Mouse (Mus musculus): ENCODE measurements around the gene Ykt6. TPM values are rescaled to one million over a fixed set of nuclear protein-coding genes. Genes with fewer than 3 reads are reported as not detected.
"Not testable (repeated sequence)": the region's sequence is repeated elsewhere in the genome, so short reads cannot be mapped to it uniquely, and the experiment has no call there.

Gene Ykt6
- polyA plus RNA-seq, 1 experiment = 0.60 TPM

DNA sequence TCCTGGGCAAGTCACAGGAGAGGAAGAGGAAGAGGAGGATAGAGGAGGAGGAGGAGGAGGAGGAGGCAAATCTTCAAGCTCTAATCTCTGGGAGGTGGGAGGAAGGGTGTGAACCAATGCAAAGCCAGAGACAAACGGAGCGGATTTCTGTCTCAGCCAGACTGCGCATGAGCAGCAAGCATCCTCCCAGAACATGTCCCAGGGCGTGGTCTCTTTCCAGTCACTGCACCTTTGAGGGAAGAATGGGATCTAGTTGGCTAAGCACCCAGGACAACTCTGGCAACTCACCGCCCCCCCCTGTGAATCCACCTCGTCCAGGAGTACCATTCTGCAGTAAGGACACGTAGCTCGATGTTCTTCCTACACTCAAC, 39.3 kb upstream of the Ykt6 start:
- no peak for TF ChIP-seq GATA1 (IDR thresholded peaks at IDR 0.05; ENCODE audit: low read length)
- no peak for TF ChIP-seq TAL1 (IDR thresholded peaks at IDR 0.05; ENCODE audit: low read length)
- Histone ChIP-seq H3K27me3 (ENCODE audit: control insufficient read depth) (no peaks in the 10 kb centered on the region), H3K4me3 (replicated peaks) (no peak overlapping the region), H3K9me3 (ENCODE audit: control insufficient read depth, low read length) (no peaks in the 10 kb centered on the region), H3K36me3 (ENCODE audit: control insufficient read depth) (no peaks in the 10 kb centered on the region), H3K4me1 (ENCODE audit: control insufficient read depth) (peaks cover 5% of the 10 kb centered on the region)

- TF ChIP-seq TAL1 (IDR thresholded peaks at IDR 0.05; ENCODE audit: low read length) = no peak
- TF ChIP-seq GATA1 (IDR thresholded peaks at IDR 0.05; ENCODE audit: low read length) = no peak
- Histone ChIP-seq H3K36me3 (ENCODE audit: control insufficient read depth) (no peaks in the 10 kb centered on the region), H3K4me3 (replicated peaks) (no peak overlapping the region), H3K4me1 (ENCODE audit: control insufficient read depth) (peaks cover 5% of the 10 kb centered on the region), H3K9me3 (ENCODE audit: control insufficient read depth, low read length) (no peaks in the 10 kb centered on the region), H3K27me3 (ENCODE audit: control insufficient read depth) (no peaks in the 10 kb centered on the region)
Observed at GRCm38 (mm10) chr11:5918111-5918510, 37.4 kb upstream of the Ykt6 start.

DNA sequence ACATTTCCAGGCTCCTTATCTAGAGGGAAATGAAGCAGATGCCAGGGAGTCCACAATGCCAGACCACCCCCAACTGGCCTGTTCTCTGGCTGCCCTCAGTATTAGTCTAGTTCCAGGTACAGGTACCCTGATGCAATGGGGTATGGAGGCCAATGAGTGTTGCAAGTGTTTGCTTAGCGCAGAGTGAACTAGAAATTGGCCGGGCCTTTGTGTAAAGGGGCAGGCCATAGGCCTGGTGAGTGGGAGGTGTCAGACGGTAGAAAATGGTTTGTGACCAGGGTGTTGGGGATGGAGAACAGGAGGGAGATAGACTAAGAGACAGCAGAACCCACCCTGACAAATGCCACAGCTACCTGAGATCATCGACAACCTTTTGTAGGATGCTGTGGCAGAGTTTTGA, 35.9 kb upstream of the Ykt6 start:
- no peaks in the 10 kb centered on the region for H3K9me3 ChIP-seq (ENCODE audit: control insufficient read depth, low read length)
- H3K36me3 ChIP-seq (ENCODE audit: control insufficient read depth) = no peaks in the 10 kb centered on the region
- peaks cover 5% of the 10 kb centered on the region for H3K4me1 ChIP-seq (ENCODE audit: control insufficient read depth)
- no peak for TF ChIP-seq TAL1 (IDR thresholded peaks at IDR 0.05; ENCODE audit: low read length)
- TF ChIP-seq GATA1 (IDR thresholded peaks at IDR 0.05; ENCODE audit: low read length) = no peak
- no peak overlapping the region for H3K4me3 ChIP-seq (replicated peaks)
- no peaks in the 10 kb centered on the region for H3K27me3 ChIP-seq (ENCODE audit: control insufficient read depth)

- H3K36me3 ChIP-seq (ENCODE audit: control insufficient read depth) = no peaks in the 10 kb centered on the region
- no peak overlapping the region for H3K4me3 ChIP-seq (replicated peaks)
- H3K4me1 ChIP-seq (ENCODE audit: control insufficient read depth) = peaks cover 5% of the 10 kb centered on the region
- TF ChIP-seq TAL1 (IDR thresholded peaks at IDR 0.05; ENCODE audit: low read length) = no peak
- no peak for TF ChIP-seq GATA1 (IDR thresholded peaks at IDR 0.05; ENCODE audit: low read length)
- H3K27me3 ChIP-seq (ENCODE audit: control insufficient read depth) = no peaks in the 10 kb centered on the region
- no peaks in the 10 kb centered on the region for H3K9me3 ChIP-seq (ENCODE audit: control insufficient read depth, low read length)
Observed at GRCm38 (mm10) chr11:5920323-5920960, 35.1 kb upstream of the Ykt6 start.

- Histone ChIP-seq H3K27me3 (ENCODE audit: control insufficient read depth) (no peaks in the 10 kb centered on the region), H3K36me3 (ENCODE audit: control insufficient read depth) (no peaks in the 10 kb centered on the region), H3K9me3 (ENCODE audit: control insufficient read depth, low read length) (no peaks in the 10 kb centered on the region), H3K4me3 (replicated peaks) (no peak overlapping the region), H3K4me1 (ENCODE audit: control insufficient read depth) (peaks cover 5% of the 10 kb centered on the region)
- TF ChIP-seq TAL1 (IDR thresholded peaks at IDR 0.05; ENCODE audit: low read length) (no peak), GATA1 (IDR thresholded peaks at IDR 0.05; ENCODE audit: low read length) (no peak)
Observed at GRCm38 (mm10) chr11:5924699-5925098, 30.8 kb upstream of the Ykt6 start.

GRCm38 (mm10) chr11:5926696-5927220, 28.7 kb upstream of the Ykt6 start:
- Histone ChIP-seq H3K4me1 (ENCODE audit: control insufficient read depth) (peaks cover 3% of the 10 kb centered on the region), H3K27me3 (ENCODE audit: control insufficient read depth) (no peaks in the 10 kb centered on the region), H3K36me3 (ENCODE audit: control insufficient read depth) (no peaks in the 10 kb centered on the region), H3K9me3 (ENCODE audit: control insufficient read depth, low read length) (peaks cover 5% of the 10 kb centered on the region; the same call in 1 of the 2 replicates), H3K4me3 (replicated peaks) (no peak overlapping the region)
- TF ChIP-seq GATA1 (IDR thresholded peaks at IDR 0.05; ENCODE audit: low read length) (no peak), TAL1 (IDR thresholded peaks at IDR 0.05; ENCODE audit: low read length) (no peak)

DNA sequence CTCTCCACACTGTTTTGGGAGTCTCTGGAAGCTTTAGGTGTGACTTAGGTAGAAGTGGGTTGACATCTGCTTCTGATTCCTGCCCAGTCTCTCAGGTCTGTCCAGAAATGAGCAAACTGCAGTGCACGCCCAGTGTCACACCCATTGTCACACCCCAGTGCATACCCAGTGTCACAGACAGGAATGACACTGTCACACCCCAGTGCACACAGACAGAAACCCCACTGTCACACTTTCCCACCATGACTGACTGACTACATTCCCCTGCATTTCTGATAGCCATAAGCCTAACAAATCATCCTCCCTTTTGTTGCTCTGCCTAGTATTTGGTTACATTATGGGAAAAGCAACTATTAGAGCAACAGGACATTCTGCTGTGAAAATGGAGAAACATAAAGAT, 24.9 kb upstream of the Ykt6 start:
- TF ChIP-seq TAL1 (IDR thresholded peaks at IDR 0.05; ENCODE audit: low read length) = no peak
- TF ChIP-seq GATA1 (IDR thresholded peaks at IDR 0.05; ENCODE audit: low read length) = no peak
- Histone ChIP-seq H3K27me3 (ENCODE audit: control insufficient read depth) (no peaks in the 10 kb centered on the region), H3K9me3 (ENCODE audit: control insufficient read depth, low read length) (peaks cover 5% of the 10 kb centered on the region; the same call in 1 of the 2 replicates), H3K4me1 (ENCODE audit: control insufficient read depth) (peaks cover 3% of the 10 kb centered on the region), H3K4me3 (replicated peaks) (no peak overlapping the region), H3K36me3 (ENCODE audit: control insufficient read depth) (no peaks in the 10 kb centered on the region)

DNA sequence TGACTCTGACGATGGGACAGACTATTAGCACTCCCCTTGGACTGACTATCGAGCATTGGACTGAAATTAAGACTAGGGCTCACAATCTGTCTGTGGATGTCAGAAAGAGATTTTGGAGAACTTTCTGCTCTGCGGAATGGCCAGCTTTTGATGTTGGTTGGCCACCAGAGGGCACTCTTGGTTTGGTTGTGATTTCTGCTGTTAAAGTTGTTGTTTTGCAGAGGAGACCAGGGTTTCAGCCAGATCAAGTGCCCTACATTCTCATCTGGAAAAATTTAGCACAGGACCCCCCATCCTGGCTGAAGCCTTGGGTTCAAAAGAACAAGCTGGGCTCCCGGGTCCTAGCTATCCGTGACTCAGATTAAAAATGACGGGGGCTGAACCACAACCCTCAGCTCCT, 23.5 kb upstream of the Ykt6 start:
- not testable (repeated sequence) for H3K36me3 ChIP-seq (ENCODE audit: control insufficient read depth)

DNA sequence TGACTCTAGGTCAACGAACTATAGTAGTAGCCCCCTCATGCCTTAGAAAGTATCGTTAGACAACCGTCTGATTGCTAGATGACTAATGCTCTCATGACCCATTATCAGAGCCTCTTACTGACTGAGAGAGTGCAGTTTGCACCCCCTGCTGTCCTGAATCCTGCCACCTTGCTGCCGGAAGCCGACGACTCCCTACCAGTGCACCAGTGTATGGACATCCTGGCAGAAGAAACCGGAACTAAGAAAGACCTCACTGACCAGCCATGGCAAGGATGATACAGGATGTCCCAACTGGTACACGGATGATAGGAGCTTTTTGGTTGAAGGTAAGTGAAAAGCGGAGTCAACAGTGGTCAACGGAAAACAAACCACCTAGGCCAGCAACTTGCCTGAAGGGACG, 21.0 kb upstream of the Ykt6 start:
- H3K4me1 ChIP-seq (ENCODE audit: control insufficient read depth); H3K9me3 ChIP-seq (ENCODE audit: control insufficient read depth, low read length): not testable (repeated sequence)

More for the DNA sequence above, 23.5 kb upstream of the Ykt6 start:
- H3K4me3 ChIP-seq (replicated peaks); H3K9me3 ChIP-seq (ENCODE audit: control insufficient read depth, low read length); H3K4me1 ChIP-seq (ENCODE audit: control insufficient read depth); H3K27me3 ChIP-seq (ENCODE audit: control insufficient read depth): not testable (repeated sequence)

DNA sequence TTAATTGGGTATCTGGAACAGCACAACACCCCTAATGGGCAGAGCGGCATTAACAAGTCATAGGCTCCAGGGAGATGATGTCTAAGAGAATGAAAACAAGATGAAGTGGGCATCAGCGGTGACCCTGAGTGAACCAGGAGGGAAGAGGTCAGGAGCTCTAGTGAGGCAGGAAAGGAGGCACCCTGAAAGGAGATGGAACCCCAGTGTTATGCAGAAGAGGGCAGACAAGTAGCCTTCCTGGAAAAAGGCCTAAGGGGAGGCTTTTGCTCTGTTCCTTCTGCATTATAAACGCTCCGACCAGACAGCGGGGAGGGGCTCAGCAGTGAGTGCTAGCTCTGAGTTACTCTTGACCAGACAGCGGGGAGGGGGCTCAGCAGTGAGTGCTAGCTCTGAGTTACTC, 12.5 kb upstream of the Ykt6 start:
- Histone ChIP-seq H3K36me3 (ENCODE audit: control insufficient read depth) (no peaks in the 10 kb centered on the region), H3K27me3 (ENCODE audit: control insufficient read depth) (peaks cover 3% of the 10 kb centered on the region; the same call in 1 of the 2 replicates), H3K4me1 (ENCODE audit: control insufficient read depth) (no peaks in the 10 kb centered on the region), H3K9me3 (ENCODE audit: control insufficient read depth, low read length) (no peaks in the 10 kb centered on the region), H3K4me3 (replicated peaks) (no peak overlapping the region)
- TF ChIP-seq TAL1 (IDR thresholded peaks at IDR 0.05; ENCODE audit: low read length) (no peak), GATA1 (IDR thresholded peaks at IDR 0.05; ENCODE audit: low read length) (no peak)

More for the DNA sequence above, 21.0 kb upstream of the Ykt6 start:
- H3K4me3 ChIP-seq (replicated peaks); H3K36me3 ChIP-seq (ENCODE audit: control insufficient read depth); H3K27me3 ChIP-seq (ENCODE audit: control insufficient read depth): not testable (repeated sequence)
